Mouse (Mus musculus): Measurements from ENCODE around the gene Trim26.

Trim26 gene

DNA sequence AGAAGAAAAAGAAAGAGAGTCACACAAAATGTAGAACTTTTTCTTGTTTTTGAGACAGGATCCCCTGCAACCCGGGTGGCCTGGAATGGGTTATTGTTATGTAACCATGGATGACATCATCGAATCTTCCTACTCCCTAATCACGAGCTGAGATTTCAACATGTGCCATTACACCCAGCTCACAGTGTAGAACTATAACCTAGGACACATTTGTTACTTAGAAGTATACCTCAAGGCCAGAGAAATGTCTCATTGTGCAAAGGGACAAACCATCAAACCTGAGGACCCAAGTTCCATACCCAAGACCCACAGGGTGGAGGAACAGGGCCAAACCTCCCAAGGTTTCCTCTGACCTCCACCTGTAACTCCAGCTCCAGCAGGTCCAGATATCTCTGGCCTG is 66.7 kb downstream of the Trim26 start:
- DNase-seq, result no peak

DNA sequence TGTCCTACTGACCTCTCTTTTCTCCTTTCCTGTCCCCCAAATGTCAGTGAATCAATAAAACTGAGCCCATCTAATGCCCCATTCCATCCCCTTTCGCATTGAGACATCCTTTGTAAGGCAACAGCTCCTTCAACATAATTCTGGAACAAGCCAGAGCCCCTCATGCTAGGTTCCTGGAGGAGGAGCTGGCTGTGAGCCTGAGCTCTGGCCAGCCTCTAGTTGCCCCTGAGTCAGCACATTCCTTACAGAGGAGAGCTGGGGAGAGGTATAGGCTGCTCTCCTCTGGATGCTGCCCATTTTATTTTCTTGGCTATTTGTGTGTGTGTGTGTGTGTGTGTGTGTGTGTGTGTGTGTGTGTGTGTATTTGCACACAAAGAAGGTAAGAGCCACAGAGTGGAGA is 71.3 kb downstream of the Trim26 start:
- DNase-seq, result no peak

Data from spleen, adult 18-20 months (tissue).